Mouse (Mus musculus): ENCODE measurements around the gene Tbc1d22a. TPM values are rescaled to one million over a fixed set of nuclear protein-coding genes. Genes with fewer than 3 reads are reported as not detected.

Gene Tbc1d22a
- polyA plus RNA-seq, 1 experiment from 2014 or later, result 13.8 TPM

DNA sequence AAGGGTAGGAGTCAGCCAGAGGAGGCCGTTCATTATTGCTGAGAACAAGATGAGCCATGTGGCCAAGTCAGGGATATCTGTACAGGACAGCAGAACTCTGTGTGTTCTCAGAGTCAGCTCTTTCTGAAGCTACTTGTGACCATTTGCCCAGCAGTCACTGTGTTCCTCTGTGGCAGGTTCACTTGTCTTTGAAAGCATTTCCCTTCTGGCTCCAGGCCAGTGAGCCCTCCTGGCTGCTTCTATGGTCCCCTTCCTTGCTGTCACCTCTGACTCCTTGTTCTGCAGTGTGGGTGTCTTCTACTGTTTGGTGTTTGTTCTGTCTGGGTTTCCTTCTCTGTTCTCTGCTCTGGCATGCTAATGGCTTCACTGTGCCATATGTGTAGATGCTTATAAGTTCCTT, 121.5 kb downstream of the Tbc1d22a start:
- H3K27ac ChIP-seq, result no peak overlapping the region
- no peaks in the 10 kb centered on the region for H3K36me3 ChIP-seq
- no peak overlapping the region for H3K4me2 ChIP-seq
- ATAC-seq (replicated peaks; ENCODE audit: low FRiP score), result no peak
- H3K4me3 ChIP-seq (replicated peaks), result no peak overlapping the region
- peaks cover 21% of the 10 kb centered on the region for H3K4me1 ChIP-seq
- H3K27me3 ChIP-seq, result no peaks in the 10 kb centered on the region
- H3K9me3 ChIP-seq (replicated peaks), result no peaks in the 10 kb centered on the region
- no peak overlapping the region for H3K9ac ChIP-seq
- 68% methylated on average over 1 of the region's 1 CpGs for WGBS

- Histone ChIP-seq H3K9ac (no peak overlapping the region), H3K36me3 (no peaks in the 10 kb centered on the region), H3K4me3 (replicated peaks) (no peak overlapping the region), H3K27ac (no peak overlapping the region), H3K4me2 (no peak overlapping the region), H3K4me1 (peaks cover 21% of the 10 kb centered on the region), H3K27me3 (no peaks in the 10 kb centered on the region), H3K9me3 (replicated peaks) (no peaks in the 10 kb centered on the region)
- no peak for ATAC-seq (replicated peaks; ENCODE audit: low FRiP score)
- 72% methylated on average over 10 of the region's 10 CpGs for WGBS
These were observed 123.5 kb downstream of the Tbc1d22a start for GRCm38 (mm10) chr15:86337726-86338125.

DNA sequence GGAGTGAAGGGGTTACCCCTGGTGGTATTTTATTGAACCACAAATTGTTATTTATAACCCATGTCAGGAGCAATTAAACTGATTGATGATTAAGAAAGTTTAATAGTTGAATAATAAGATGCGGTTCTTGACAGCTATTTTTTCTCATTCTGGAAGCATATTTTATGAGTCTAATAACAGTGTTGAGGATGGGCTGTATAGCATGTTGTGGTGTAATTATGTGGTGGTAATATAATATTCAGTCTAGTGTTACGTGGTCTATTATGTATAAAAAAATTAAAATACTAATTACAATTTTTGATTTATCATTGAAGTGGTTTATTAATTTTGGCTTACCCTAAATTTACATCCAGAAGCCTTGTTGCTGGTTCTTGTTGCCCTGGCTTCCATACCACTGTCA, 125.5 kb downstream of the Tbc1d22a start:
- no peak for ATAC-seq (replicated peaks; ENCODE audit: low FRiP score)
- Histone ChIP-seq H3K27me3 (no peaks in the 10 kb centered on the region), H3K27ac (no peak overlapping the region), H3K9me3 (replicated peaks) (no peaks in the 10 kb centered on the region), H3K9ac (no peak overlapping the region), H3K4me1 (peaks cover 24% of the 10 kb centered on the region), H3K36me3 (no peaks in the 10 kb centered on the region), H3K4me2 (no peak overlapping the region), H3K4me3 (replicated peaks) (no peak overlapping the region)
- 45% methylated on average over 2 of the region's 2 CpGs for WGBS

GRCm38 (mm10) chr15:86340766-86341165, 126.5 kb downstream of the Tbc1d22a start:
- Histone ChIP-seq H3K27ac (no peak overlapping the region), H3K9me3 (replicated peaks) (no peaks in the 10 kb centered on the region), H3K9ac (no peak overlapping the region), H3K4me1 (peaks cover 22% of the 10 kb centered on the region), H3K4me3 (replicated peaks) (no peak overlapping the region), H3K4me2 (no peak overlapping the region), H3K27me3 (no peaks in the 10 kb centered on the region), H3K36me3 (no peaks in the 10 kb centered on the region)
- ATAC-seq (replicated peaks; ENCODE audit: low FRiP score), result no peak
- WGBS, result 76% methylated on average over 6 of the region's 6 CpGs

- no peak overlapping the region for H3K9ac ChIP-seq
- H3K4me1 ChIP-seq, result peaks cover 19% of the 10 kb centered on the region
- WGBS, result 69% methylated on average over 8 of the region's 8 CpGs
- no peak for ATAC-seq (replicated peaks; ENCODE audit: low FRiP score)
- H3K27me3 ChIP-seq, result no peaks in the 10 kb centered on the region
- no peaks in the 10 kb centered on the region for H3K36me3 ChIP-seq
- no peak overlapping the region for H3K4me3 ChIP-seq (replicated peaks)
- no peaks in the 10 kb centered on the region for H3K9me3 ChIP-seq (replicated peaks)
- no peak overlapping the region for H3K27ac ChIP-seq
- H3K4me2 ChIP-seq, result no peak overlapping the region
These were observed 128.5 kb downstream of the Tbc1d22a start for GRCm38 (mm10) chr15:86342637-86343375.

- ATAC-seq (replicated peaks; ENCODE audit: low FRiP score), result no peak
- Histone ChIP-seq H3K36me3 (no peaks in the 10 kb centered on the region), H3K4me2 (no peak overlapping the region), H3K9ac (no peak overlapping the region), H3K4me3 (replicated peaks) (no peak overlapping the region), H3K4me1 (peaks cover 11% of the 10 kb centered on the region), H3K27ac (no peak overlapping the region), H3K27me3 (no peaks in the 10 kb centered on the region), H3K9me3 (replicated peaks) (no peaks in the 10 kb centered on the region)
- WGBS, result 61% methylated on average over 8 of the region's 8 CpGs
These were observed 130.7 kb downstream of the Tbc1d22a start for GRCm38 (mm10) chr15:86344906-86345331.

- Histone ChIP-seq H3K36me3 (no peaks in the 10 kb centered on the region), H3K27me3 (no peaks in the 10 kb centered on the region), H3K9ac (no peak overlapping the region), H3K27ac (no peak overlapping the region), H3K4me3 (replicated peaks) (no peak overlapping the region), H3K9me3 (replicated peaks) (no peaks in the 10 kb centered on the region), H3K4me2 (no peak overlapping the region), H3K4me1 (peaks cover 7% of the 10 kb centered on the region)
- WGBS, result 55% methylated on average over 9 of the region's 9 CpGs
- ATAC-seq (replicated peaks; ENCODE audit: low FRiP score), result no peak
These were observed 131.6 kb downstream of the Tbc1d22a start for GRCm38 (mm10) chr15:86345907-86346306.

DNA sequence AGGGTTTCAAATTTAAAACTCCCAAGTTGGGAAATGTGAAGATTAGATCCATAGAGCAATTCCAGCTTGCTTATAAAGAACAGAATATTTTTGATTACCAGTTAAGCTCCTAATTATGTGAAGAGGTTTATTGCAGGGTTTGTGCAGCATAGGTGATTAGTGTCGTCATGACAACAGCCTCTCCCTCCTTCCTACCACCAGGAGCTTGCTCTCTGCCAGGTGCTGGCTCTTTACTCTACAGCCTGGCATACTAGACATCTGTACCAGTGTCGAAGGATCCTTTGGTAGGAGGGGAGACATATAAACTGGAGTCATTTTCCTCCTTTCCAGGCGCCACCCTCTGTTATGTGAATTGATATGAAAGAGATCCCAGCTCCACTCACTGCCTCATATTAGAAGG, 132.3 kb downstream of the Tbc1d22a start:
- no peak for ATAC-seq (replicated peaks; ENCODE audit: low FRiP score)
- peaks cover 7% of the 10 kb centered on the region for H3K4me1 ChIP-seq
- 76% methylated on average over 3 of the region's 3 CpGs for WGBS

GRCm38 (mm10) chr15:86354932-86355331, 140.7 kb downstream of the Tbc1d22a start:
- no peak overlapping the region for H3K27ac ChIP-seq
- no peaks in the 10 kb centered on the region for H3K27me3 ChIP-seq
- H3K4me1 ChIP-seq, result no peaks in the 10 kb centered on the region; the same call in 1 of the 2 replicates
- no peak overlapping the region for H3K4me3 ChIP-seq (replicated peaks)
- no peak overlapping the region for H3K4me2 ChIP-seq
- 77% methylated on average over 2 of the region's 2 CpGs for WGBS
- no peaks in the 10 kb centered on the region for H3K36me3 ChIP-seq
- H3K9me3 ChIP-seq (replicated peaks), result no peaks in the 10 kb centered on the region
- ATAC-seq (replicated peaks; ENCODE audit: low FRiP score), result no peak
- no peak overlapping the region for H3K9ac ChIP-seq

More for the DNA sequence above, 132.3 kb downstream of the Tbc1d22a start:
- Histone ChIP-seq H3K4me3 (replicated peaks) (no peak overlapping the region), H3K27ac (no peak overlapping the region), H3K9ac (no peak overlapping the region), H3K4me2 (no peak overlapping the region), H3K9me3 (replicated peaks) (no peaks in the 10 kb centered on the region), H3K27me3 (no peaks in the 10 kb centered on the region), H3K36me3 (no peaks in the 10 kb centered on the region)

DNA sequence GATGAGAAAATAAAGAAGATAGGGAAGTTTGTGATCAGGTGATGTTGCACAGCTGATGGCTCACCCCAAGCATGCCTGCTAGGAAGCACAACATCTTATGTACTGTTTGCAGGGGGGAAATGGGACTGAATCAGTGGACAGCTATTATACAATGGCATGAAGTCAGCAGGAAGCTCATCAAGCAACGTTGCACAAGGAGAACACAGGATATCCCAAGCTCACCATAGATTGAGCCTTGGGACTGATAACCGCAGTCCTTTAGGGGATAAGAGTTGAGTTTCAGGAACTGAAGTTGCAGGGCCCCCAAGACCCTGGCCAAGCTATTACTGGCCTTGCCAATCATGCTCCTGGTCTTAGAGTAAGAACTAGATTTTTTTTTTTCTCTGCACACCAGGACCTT, 141.6 kb downstream of the Tbc1d22a start:
- no peaks in the 10 kb centered on the region for H3K36me3 ChIP-seq
- H3K9ac ChIP-seq, result no peak overlapping the region
- no peak for ATAC-seq (replicated peaks; ENCODE audit: low FRiP score)
- no peak overlapping the region for H3K27ac ChIP-seq
- no peak overlapping the region for H3K4me3 ChIP-seq (replicated peaks)
- WGBS, result 84% methylated on average over 2 of the region's 2 CpGs
- no peaks in the 10 kb centered on the region; the same call in 1 of the 2 replicates for H3K4me1 ChIP-seq
- H3K27me3 ChIP-seq, result no peaks in the 10 kb centered on the region
- no peak overlapping the region for H3K4me2 ChIP-seq
- no peaks in the 10 kb centered on the region for H3K9me3 ChIP-seq (replicated peaks)

- H3K36me3 ChIP-seq, result no peaks in the 10 kb centered on the region
- H3K9me3 ChIP-seq (replicated peaks), result no peaks in the 10 kb centered on the region
- no peak overlapping the region for H3K4me2 ChIP-seq
- H3K4me1 ChIP-seq, result no peaks in the 10 kb centered on the region; the same call in 1 of the 2 replicates
- H3K27me3 ChIP-seq, result no peaks in the 10 kb centered on the region
- H3K9ac ChIP-seq, result no peak overlapping the region
- no peak overlapping the region for H3K4me3 ChIP-seq (replicated peaks)
- ATAC-seq (replicated peaks; ENCODE audit: low FRiP score), result no peak
- WGBS, result 69% methylated on average over 3 of the region's 3 CpGs
- no peak overlapping the region for H3K27ac ChIP-seq
These were observed 146.1 kb downstream of the Tbc1d22a start for GRCm38 (mm10) chr15:86360376-86360775.

- Histone ChIP-seq H3K36me3 (no peaks in the 10 kb centered on the region), H3K4me3 (replicated peaks) (no peak overlapping the region), H3K4me2 (no peak overlapping the region), H3K9me3 (replicated peaks) (no peaks in the 10 kb centered on the region), H3K4me1 (no peaks in the 10 kb centered on the region; the same call in 1 of the 2 replicates), H3K27me3 (no peaks in the 10 kb centered on the region), H3K27ac (no peak overlapping the region), H3K9ac (no peak overlapping the region)
- no peak for ATAC-seq (replicated peaks; ENCODE audit: low FRiP score)
- WGBS, result 83% methylated on average over 10 of the region's 10 CpGs
These were observed 148.3 kb downstream of the Tbc1d22a start for GRCm38 (mm10) chr15:86362306-86363150.

Data from kidney, embryonic 15.5 days (tissue).